Mouse (Mus musculus) megakaryocyte, embryonic 14.5 days (primary cell): ENCODE measurements around the gene Rita1. TPM values are rescaled to one million over a fixed set of nuclear protein-coding genes. Genes with fewer than 3 reads are reported as not detected.

Experiments used
- H3K27me3 ChIP-seq: replicated peaks from 2 replicates; pipeline ENCODE3; 2012; ENCODE audit warnings: inconsistent platforms
- H3K36me3 ChIP-seq: replicated peaks from 2 replicates; pipeline ENCODE3; 2012; ENCODE audit warnings: low read length, inconsistent platforms, mixed read lengths
- H3K4me1 ChIP-seq: 2 replicates; pipeline ENCODE4 v1.6.1; 2012; ENCODE audit warnings: inconsistent platforms
- H3K4me3 ChIP-seq: replicated peaks from 2 replicates; pipeline ENCODE3; 2012; ENCODE audit warnings: moderate library complexity, mild to moderate bottlenecking, inconsistent platforms
- H3K9me3 ChIP-seq: 2 replicates; pipeline ENCODE4 v1.6.1; 2012; ENCODE audit warnings: inconsistent platforms
- FLI1 ChIP-seq: IDR thresholded peaks from 2 replicates; pipeline ENCODE4 v1.6.1; 2012; ENCODE audit warnings: low read length, inconsistent platforms, mixed read lengths
- GATA1 ChIP-seq: IDR thresholded peaks from 3 replicates; pipeline ENCODE4 v1.6.1; 2012; ENCODE audit warnings: mixed read lengths, low read length, inconsistent platforms, borderline replicate concordance
- polyA plus RNA-seq: library from polyadenylated mRNA; stranded (reverse); fragments of >175 nt; gene quantifications from 2 replicates; pipeline ENCODE4 v1.2.3, GENCODE M21; 2012; ENCODE audit warnings: low replicate concordance; ENCODE audit not compliant: insufficient read depth

Gene Rita1
- polyA plus RNA-seq, 1 experiment: 30.9 TPM

DNA sequence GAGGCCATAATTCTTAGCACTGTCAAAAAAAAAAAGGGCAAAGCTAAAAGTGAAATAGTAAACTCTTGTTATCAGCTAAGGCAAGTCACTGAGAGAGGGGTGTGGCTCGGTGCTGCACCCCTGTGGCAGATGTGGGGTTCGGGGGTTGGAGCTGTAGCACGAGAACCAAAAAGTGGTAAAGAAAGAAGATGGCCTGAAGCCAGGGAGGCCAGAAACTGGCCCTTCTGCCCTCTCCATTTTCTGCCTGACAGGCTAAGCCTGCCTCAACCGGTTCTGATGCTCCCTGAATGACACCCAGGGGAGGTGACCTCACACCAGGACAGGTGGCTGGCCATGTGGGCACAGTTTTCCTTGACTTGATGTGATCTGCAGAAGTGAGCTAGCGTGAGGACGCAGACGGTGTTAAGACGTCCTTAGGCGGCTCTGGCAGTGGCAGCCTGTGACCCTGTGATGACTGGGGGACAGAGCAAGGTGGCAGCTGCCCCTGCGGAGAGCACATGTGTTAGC, 34.4 kb downstream of the Rita1 start:
- no peak for TF ChIP-seq FLI1
- no peak for TF ChIP-seq GATA1
- H3K9me3 ChIP-seq: peaks cover 2% of the 10 kb centered on the region; the same call in 1 of the 2 replicates
- H3K27me3 ChIP-seq: peaks cover 4% of the 10 kb centered on the region
- H3K4me3 ChIP-seq: peak overlapping the region; percentile 80
- peaks cover 80% of the 10 kb centered on the region for H3K4me1 ChIP-seq
- peaks cover 47% of the 10 kb centered on the region for H3K36me3 ChIP-seq

DNA sequence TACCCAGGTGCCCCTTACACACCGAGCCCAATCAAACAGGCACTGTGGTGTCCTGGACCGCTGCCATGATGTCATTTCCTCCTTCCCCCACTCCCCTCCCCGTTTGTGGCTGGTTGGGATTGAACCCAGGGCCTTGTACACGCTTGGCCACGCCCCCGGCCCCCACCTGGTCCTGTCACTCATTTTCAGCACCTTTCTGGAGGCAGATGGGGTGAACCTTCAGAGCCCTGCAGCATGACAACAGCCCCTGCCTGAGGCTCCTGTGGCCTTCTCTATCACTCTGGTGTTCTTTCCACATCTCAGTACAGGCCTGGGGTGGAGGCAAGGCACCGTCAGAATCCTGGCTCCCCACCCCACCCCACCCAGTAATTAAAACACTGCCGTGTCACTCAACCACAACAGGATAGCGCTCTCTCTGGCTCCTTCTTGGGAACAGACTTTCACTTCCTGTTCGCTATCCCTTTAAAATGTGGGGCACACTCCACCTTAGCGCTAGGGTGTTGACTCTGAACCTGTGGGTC, 35.5 kb downstream of the Rita1 start:
- peak overlapping the region; percentile 69 for H3K4me3 ChIP-seq
- TF ChIP-seq FLI1 (no peak), GATA1 (no peak)
- no peaks in the 10 kb centered on the region for H3K9me3 ChIP-seq
- H3K36me3 ChIP-seq: peaks cover 41% of the 10 kb centered on the region
- peaks cover 4% of the 10 kb centered on the region for H3K27me3 ChIP-seq
- H3K4me1 ChIP-seq: peaks cover 73% of the 10 kb centered on the region

GRCm38 (mm10) chr5:120574469-120575063, 37.8 kb downstream of the Rita1 start:
- no peak for TF ChIP-seq FLI1
- no peak for TF ChIP-seq GATA1
- Histone ChIP-seq H3K4me3 (no peak overlapping the region), H3K4me1 (peaks cover 73% of the 10 kb centered on the region), H3K9me3 (no peaks in the 10 kb centered on the region), H3K27me3 (no peaks in the 10 kb centered on the region), H3K36me3 (peaks cover 31% of the 10 kb centered on the region)

DNA sequence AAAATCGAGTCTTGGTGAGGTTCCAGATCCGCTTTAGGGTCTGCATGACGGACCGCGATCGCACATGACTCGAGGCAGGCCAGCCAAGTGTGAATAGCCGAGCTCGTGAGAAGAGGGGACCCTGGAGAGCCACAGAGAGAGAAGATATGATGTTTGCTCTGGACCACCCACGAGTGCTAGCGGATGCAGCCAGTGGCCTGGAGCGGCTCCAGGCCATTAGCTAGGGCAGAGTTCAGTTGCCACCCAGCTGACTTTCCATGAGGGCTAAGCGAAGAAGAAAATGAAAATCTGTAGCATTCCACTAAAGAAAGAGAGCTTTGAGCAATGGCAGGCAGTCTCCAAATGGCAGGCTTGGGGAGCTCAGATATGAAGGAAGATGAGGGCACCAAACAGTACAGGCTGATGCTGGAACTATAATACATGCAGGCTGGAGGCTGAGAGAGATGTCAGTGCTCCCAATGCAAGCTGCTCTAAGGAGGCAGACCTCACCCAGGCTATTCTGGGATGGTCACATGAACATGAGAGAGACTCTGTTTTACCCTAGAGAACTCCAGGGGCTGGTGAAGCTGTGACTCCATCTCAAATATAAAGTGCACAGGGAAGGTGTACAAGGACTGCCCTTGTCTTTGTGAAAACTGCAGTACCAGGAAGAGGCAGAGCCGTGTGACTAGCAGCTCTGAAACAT, 41.2 kb downstream of the Rita1 start:
- Histone ChIP-seq H3K4me1 (peaks cover 63% of the 10 kb centered on the region), H3K36me3 (peaks cover 58% of the 10 kb centered on the region), H3K4me3 (no peak overlapping the region), H3K9me3 (no peaks in the 10 kb centered on the region), H3K27me3 (peaks cover 6% of the 10 kb centered on the region)
- no peak for TF ChIP-seq FLI1
- TF ChIP-seq GATA1: no peak

DNA sequence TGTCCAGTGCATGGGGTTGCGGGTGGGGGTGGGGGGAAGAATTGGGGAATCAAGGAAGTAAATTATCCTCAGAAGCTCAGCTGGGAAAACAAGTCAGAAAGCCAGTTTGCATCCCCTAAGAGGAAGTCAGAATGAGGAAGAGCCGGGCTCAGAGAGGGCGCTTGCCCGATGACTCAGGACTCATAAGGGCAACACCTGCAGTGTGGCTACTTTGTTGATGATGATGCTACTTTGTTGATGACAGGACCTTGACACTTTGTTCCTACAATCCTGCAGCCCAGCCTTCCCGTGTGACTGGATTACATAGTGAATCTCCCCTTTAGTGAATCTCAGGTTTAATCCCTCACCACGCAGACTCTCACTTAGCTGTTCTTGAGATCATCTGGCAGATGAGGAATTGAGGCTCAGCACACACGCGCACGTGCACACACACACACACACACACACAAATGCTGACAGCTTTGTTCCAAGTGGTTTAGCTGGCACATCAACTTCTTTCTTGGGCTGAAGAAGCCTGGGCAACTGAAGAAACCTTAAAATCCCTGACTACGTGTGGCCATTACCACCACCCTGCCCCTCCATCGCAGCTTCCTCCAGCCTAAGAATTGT, 42.0 kb downstream of the Rita1 start:
- peaks cover 8% of the 10 kb centered on the region for H3K27me3 ChIP-seq
- H3K4me1 ChIP-seq: peaks cover 66% of the 10 kb centered on the region
- TF ChIP-seq FLI1: no peak
- no peak for TF ChIP-seq GATA1
- H3K36me3 ChIP-seq: peaks cover 64% of the 10 kb centered on the region
- no peaks in the 10 kb centered on the region for H3K9me3 ChIP-seq
- no peak overlapping the region for H3K4me3 ChIP-seq

GRCm38 (mm10) chr5:120569791-120570190, 42.6 kb downstream of the Rita1 start:
- peaks cover 8% of the 10 kb centered on the region for H3K27me3 ChIP-seq
- peaks cover 61% of the 10 kb centered on the region for H3K4me1 ChIP-seq
- no peak overlapping the region for H3K4me3 ChIP-seq
- H3K36me3 ChIP-seq: peaks cover 60% of the 10 kb centered on the region
- no peaks in the 10 kb centered on the region for H3K9me3 ChIP-seq
- TF ChIP-seq GATA1 (no peak), FLI1 (no peak)

DNA sequence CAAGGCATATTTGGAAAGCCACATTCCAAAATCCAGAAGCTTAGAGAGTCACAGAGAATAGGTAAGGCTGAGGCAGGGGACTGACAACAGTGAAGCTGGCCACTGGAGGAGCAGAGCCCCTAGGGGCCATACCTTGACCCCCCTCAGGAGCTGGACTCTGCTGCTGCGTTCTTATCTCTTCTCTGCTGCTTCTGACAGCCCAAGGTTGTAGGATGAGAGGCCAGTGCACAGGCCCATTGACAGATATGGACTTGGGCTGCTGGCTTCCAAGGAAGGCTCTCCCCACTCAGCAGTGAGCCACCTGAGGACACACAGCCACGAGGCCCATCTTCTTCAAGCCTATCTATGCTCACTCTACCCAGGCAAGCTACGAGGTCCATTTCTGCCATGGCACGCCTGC, 43.4 kb downstream of the Rita1 start:
- H3K4me1 ChIP-seq: peaks cover 54% of the 10 kb centered on the region
- no peak overlapping the region for H3K4me3 ChIP-seq
- no peaks in the 10 kb centered on the region for H3K9me3 ChIP-seq
- peaks cover 8% of the 10 kb centered on the region for H3K27me3 ChIP-seq
- H3K36me3 ChIP-seq: peaks cover 52% of the 10 kb centered on the region
- no peak for TF ChIP-seq GATA1
- TF ChIP-seq FLI1: no peak

GRCm38 (mm10) chr5:120568336-120568768, 44.0 kb downstream of the Rita1 start:
- H3K4me1 ChIP-seq: peaks cover 58% of the 10 kb centered on the region
- no peak overlapping the region for H3K4me3 ChIP-seq
- H3K27me3 ChIP-seq: peaks cover 8% of the 10 kb centered on the region
- TF ChIP-seq FLI1: no peak
- H3K9me3 ChIP-seq: no peaks in the 10 kb centered on the region
- H3K36me3 ChIP-seq: peaks cover 50% of the 10 kb centered on the region

GRCm38 (mm10) chr5:120567761-120568211, 44.6 kb downstream of the Rita1 start:
- peaks cover 60% of the 10 kb centered on the region for H3K4me1 ChIP-seq
- TF ChIP-seq GATA1 (no peak), FLI1 (no peak)
- H3K9me3 ChIP-seq: no peaks in the 10 kb centered on the region
- H3K36me3 ChIP-seq: peaks cover 45% of the 10 kb centered on the region
- peaks cover 8% of the 10 kb centered on the region for H3K27me3 ChIP-seq
- H3K4me3 ChIP-seq: no peak overlapping the region
